Comparison of ENCODE assay signal across 16 mouse cellular contexts in genomic region chr11:78146168-78146567, GRCm38 (mm10). TPM values are rescaled to one million over a fixed set of nuclear protein-coding genes. Genes with fewer than 3 reads are reported as not detected.
A peak's percentile ranks its signal among the peaks of the same experiment; 100 is the strongest.
DNase-seq lines count a peak whose midpoint lies in the region; ATAC-seq and TF ChIP-seq lines count a peak whose summit lies in the region.
"Had no signal": no experiment of that assay in that cellular context is flagged by ENCODE, and none has a peak within 500 bp of the region (broad histone marks: within the 10 kb centered on the region; RNA-seq: fewer than 3 reads in every experiment).

No protein-coding gene starts in this region.

- no peak for DNase-seq in lung, embryonic 14.5 days
- no peak for DNase-seq in lung, adult 18-20 months
- peak; percentile 33 for DNase-seq in R1 (ENCODE audit: low read depth, low spot score)
- DNase-seq in gastrocnemius, adult 8-10 months (ENCODE audit: low spot score in 2 of 2) = no peak
- DNase-seq: adrenal gland, postnatal 10 days; kidney, adult 9 months; left cerebral cortex, postnatal 4 days; lung, postnatal 4 days had no signal

- no peak for ATAC-seq in intestine, postnatal 0 days
- no peak for ATAC-seq in intestine, embryonic 15.5 days
- ATAC-seq in lung, embryonic 14.5 days (ENCODE audit: insufficient read depth) = no peak
- no peak for ATAC-seq in stomach, embryonic 14.5 days (ENCODE audit: insufficient number of reproducible peaks, insufficient read depth, low FRiP score, low read depth)
- ATAC-seq: CD4-positive, CD25-positive, alpha-beta regulatory T cell, adult 4 months; midbrain, embryonic 16.5 days had no signal

- H3K9me3 ChIP-seq in intestine, postnatal 0 days (ENCODE audit: control insufficient read depth) = no peaks in the 10 kb centered on the region
- H3K9me3 ChIP-seq in intestine, embryonic 15.5 days = no peaks in the 10 kb centered on the region
- no peaks in the 10 kb centered on the region for H3K9me3 ChIP-seq in lung, embryonic 14.5 days (ENCODE audit: low read depth, low read length)
- H3K9me3 ChIP-seq in stomach, embryonic 14.5 days (ENCODE audit: control insufficient read depth, low read depth, low read length) = no peaks in the 10 kb centered on the region
- H3K9me3 ChIP-seq: forebrain, embryonic 10.5 days; heart, embryonic 10.5 days had no signal

- TF ChIP-seq CTCF in intestine, postnatal 0 days (IDR thresholded peaks at IDR 0.05; ENCODE audit: low read depth) = peak; percentile 50
- peak; percentile 46 for TF ChIP-seq CTCF in lung, embryonic 14.5 days (IDR thresholded peaks at IDR 0.05; ENCODE audit: low read depth)

- no peak overlapping the region for H3K9ac ChIP-seq in intestine, postnatal 0 days (ENCODE audit: low read depth, low read length)
- H3K9ac ChIP-seq in intestine, embryonic 15.5 days = no peak overlapping the region
- no peak overlapping the region for H3K9ac ChIP-seq in lung, embryonic 14.5 days
- H3K9ac ChIP-seq in stomach, embryonic 14.5 days (replicated peaks; ENCODE audit: low read depth, low read length) = no peak overlapping the region

- peaks cover 55% of the 10 kb centered on the region for H3K36me3 ChIP-seq in intestine, postnatal 0 days (ENCODE audit: control insufficient read depth, insufficient read depth)
- peaks cover 21% of the 10 kb centered on the region for H3K36me3 ChIP-seq in intestine, embryonic 15.5 days
- peaks cover 65% of the 10 kb centered on the region for H3K36me3 ChIP-seq in lung, embryonic 14.5 days (ENCODE audit: insufficient read depth)
- H3K36me3 ChIP-seq in stomach, embryonic 14.5 days (ENCODE audit: control insufficient read depth, insufficient read depth, low read length) = peaks cover 26% of the 10 kb centered on the region

- no peaks in the 10 kb centered on the region for H3K27me3 ChIP-seq in intestine, postnatal 0 days (replicated peaks; ENCODE audit: control insufficient read depth, insufficient read depth, low read length)
- no peaks in the 10 kb centered on the region for H3K27me3 ChIP-seq in intestine, embryonic 15.5 days (replicated peaks)
- H3K27me3 ChIP-seq in lung, embryonic 14.5 days (ENCODE audit: insufficient read depth, low read length) = no peaks in the 10 kb centered on the region
- H3K27me3 ChIP-seq in stomach, embryonic 14.5 days (ENCODE audit: control insufficient read depth, insufficient read depth, low read length) = no peaks in the 10 kb centered on the region

- WGBS in intestine, postnatal 0 days = 80% methylated on average over 5 of the region's 5 CpGs
- WGBS in intestine, embryonic 15.5 days = 80% methylated on average over 5 of the region's 5 CpGs
- WGBS in lung, embryonic 14.5 days = 78% methylated on average over 5 of the region's 5 CpGs
- 82% methylated on average over 5 of the region's 5 CpGs for WGBS in stomach, embryonic 14.5 days

- H3K27ac ChIP-seq in intestine, postnatal 0 days (ENCODE audit: low read depth, low read length) = no peak overlapping the region
- H3K27ac ChIP-seq in intestine, embryonic 15.5 days = no peak overlapping the region
- no peak overlapping the region for H3K27ac ChIP-seq in lung, embryonic 14.5 days (ENCODE audit: low read depth)
- 0 out of 2 replicates have a peak overlapping the region, but pooled peaks have one; percentile 39 for H3K27ac ChIP-seq in stomach, embryonic 14.5 days (ENCODE audit: low read length)
- H3K27ac ChIP-seq: forebrain, embryonic 10.5 days; heart, embryonic 10.5 days had no signal

- no peak overlapping the region for H3K4me2 ChIP-seq in intestine, postnatal 0 days (replicated peaks; ENCODE audit: low read depth)
- no peak overlapping the region for H3K4me2 ChIP-seq in intestine, embryonic 15.5 days (replicated peaks)
- H3K4me2 ChIP-seq in lung, embryonic 14.5 days = no peak overlapping the region
- H3K4me2 ChIP-seq in stomach, embryonic 14.5 days (replicated peaks; ENCODE audit: low read depth, low read length) = no peak overlapping the region

- H3K4me3 ChIP-seq in intestine, postnatal 0 days (ENCODE audit: low read depth, low read length) = no peak overlapping the region
- H3K4me3 ChIP-seq in intestine, embryonic 15.5 days (replicated peaks) = no peak overlapping the region
- no peak overlapping the region for H3K4me3 ChIP-seq in lung, embryonic 14.5 days (ENCODE audit: low read depth, low read length)
- no peak overlapping the region for H3K4me3 ChIP-seq in stomach, embryonic 14.5 days (ENCODE audit: low read depth, low read length)
- H3K4me3 ChIP-seq: forebrain, embryonic 10.5 days; heart, embryonic 10.5 days had no signal

- H3K4me1 ChIP-seq in intestine, postnatal 0 days (replicated peaks; ENCODE audit: control insufficient read depth, insufficient read depth, low read length) = no peaks in the 10 kb centered on the region
- no peaks in the 10 kb centered on the region for H3K4me1 ChIP-seq in intestine, embryonic 15.5 days (replicated peaks)
- no peaks in the 10 kb centered on the region for H3K4me1 ChIP-seq in lung, embryonic 14.5 days (ENCODE audit: insufficient read depth)
- no peaks in the 10 kb centered on the region for H3K4me1 ChIP-seq in stomach, embryonic 14.5 days (ENCODE audit: control insufficient read depth, insufficient read depth, low read length)
- H3K4me1 ChIP-seq: forebrain, embryonic 10.5 days had no signal

RNA-seq across cellular contexts. Expression of gene Traf4, which starts 19.2 kb away (rescaled TPM):
- polyA plus RNA-seq in intestine, postnatal 0 days (2015; fragmentation: Nextera tagmentation; extraction: Ambion mirVana) = 30.8 and 30.9 TPM in 2 replicates
- 74.7 and 77.2 TPM in 2 replicates for polyA plus RNA-seq in intestine, embryonic 15.5 days (2015; fragmentation: Nextera tagmentation; extraction: Ambion mirVana)
- polyA plus RNA-seq in lung, embryonic 14.5 days (2014; fragmentation: Nextera tagmentation; extraction: Ambion mirVana) = 73.8 and 75.6 TPM in 2 replicates
- polyA plus RNA-seq in stomach, embryonic 14.5 days (2014; fragmentation: Nextera tagmentation; extraction: Ambion mirVana) = 53.5 and 54.7 TPM in 2 replicates
- 1 to 10 TPM; 2.9 to 3.5 (median 3.2) TPM for total RNA-seq in gastrocnemius, adult 8-10 months (2022)

RNA-seq across cellular contexts. Expression of gene Nek8, which starts 30.3 kb away (rescaled TPM):
- polyA plus RNA-seq in intestine, postnatal 0 days (2015; fragmentation: Nextera tagmentation; extraction: Ambion mirVana) = 5.7 and 5.8 TPM in 2 replicates
- polyA plus RNA-seq in intestine, embryonic 15.5 days (2015; fragmentation: Nextera tagmentation; extraction: Ambion mirVana) = 14.4 and 17.1 TPM in 2 replicates
- 15.3 and 17.2 TPM in 2 replicates for polyA plus RNA-seq in lung, embryonic 14.5 days (2014; fragmentation: Nextera tagmentation; extraction: Ambion mirVana)
- 16.0 and 17.4 TPM in 2 replicates for polyA plus RNA-seq in stomach, embryonic 14.5 days (2014; fragmentation: Nextera tagmentation; extraction: Ambion mirVana)
- total RNA-seq in gastrocnemius, adult 8-10 months (2022) = under 1 TPM; 0.19 to 0.73 (median 0.50) TPM

RNA-seq across cellular contexts. Expression of gene Tlcd1, which starts 30.3 kb away (rescaled TPM):
- 14.1 and 16.1 TPM in 2 replicates for polyA plus RNA-seq in intestine, postnatal 0 days (2015; fragmentation: Nextera tagmentation; extraction: Ambion mirVana)
- polyA plus RNA-seq in intestine, embryonic 15.5 days (2015; fragmentation: Nextera tagmentation; extraction: Ambion mirVana) = 39.1 and 39.8 TPM in 2 replicates
- polyA plus RNA-seq in lung, embryonic 14.5 days (2014; fragmentation: Nextera tagmentation; extraction: Ambion mirVana) = 19.2 and 21.6 TPM in 2 replicates
- 27.1 and 28.0 TPM in 2 replicates for polyA plus RNA-seq in stomach, embryonic 14.5 days (2014; fragmentation: Nextera tagmentation; extraction: Ambion mirVana)
- total RNA-seq in gastrocnemius, adult 8-10 months (2022) = 1 to 10 TPM in 1 of 4 experiments, under 1 TPM in 3; 0.56 to 1.7 (median 0.64) TPM

RNA-seq across cellular contexts. Expression of gene Rpl23a, which starts 37.2 kb away (rescaled TPM):
- 762 and 768 TPM in 2 replicates for polyA plus RNA-seq in intestine, postnatal 0 days (2015; fragmentation: Nextera tagmentation; extraction: Ambion mirVana)
- 1,310 and 1,463 TPM in 2 replicates for polyA plus RNA-seq in intestine, embryonic 15.5 days (2015; fragmentation: Nextera tagmentation; extraction: Ambion mirVana)
- 1,638 and 1,710 TPM in 2 replicates for polyA plus RNA-seq in lung, embryonic 14.5 days (2014; fragmentation: Nextera tagmentation; extraction: Ambion mirVana)
- 1,708 and 1,741 TPM in 2 replicates for polyA plus RNA-seq in stomach, embryonic 14.5 days (2014; fragmentation: Nextera tagmentation; extraction: Ambion mirVana)
- 100 to 1,000 TPM; 671 to 835 (median 744) TPM for total RNA-seq in gastrocnemius, adult 8-10 months (2022)

RNA-seq across cellular contexts. Expression of gene Rab34, which starts 42.1 kb away (rescaled TPM):
- 33.9 and 35.4 TPM in 2 replicates for polyA plus RNA-seq in intestine, postnatal 0 days (2015; fragmentation: Nextera tagmentation; extraction: Ambion mirVana)
- polyA plus RNA-seq in intestine, embryonic 15.5 days (2015; fragmentation: Nextera tagmentation; extraction: Ambion mirVana) = 87.9 and 91.4 TPM in 2 replicates
- 140 TPM in 2 replicates for polyA plus RNA-seq in lung, embryonic 14.5 days (2014; fragmentation: Nextera tagmentation; extraction: Ambion mirVana)
- polyA plus RNA-seq in stomach, embryonic 14.5 days (2014; fragmentation: Nextera tagmentation; extraction: Ambion mirVana) = 156 and 171 TPM in 2 replicates
- 1 to 10 TPM; 1.6 to 5.5 (median 3.4) TPM for total RNA-seq in gastrocnemius, adult 8-10 months (2022)
- total RNA-seq: neutrophil, adult 5-6 weeks had no signal
- polyA plus RNA-seq: CD4-positive, CD25-positive, alpha-beta regulatory T cell, adult 4 months had no signal
